Mouse (Mus musculus): ENCODE data around the gene Cox20.

Gene Cox20

GRCm38 (mm10) chr1:178351643-178352042 is 32.7 kb downstream of the Cox20 start:
- DNase-seq (ENCODE audit: low read depth, low spot score), result peak; percentile 54

GRCm38 (mm10) chr1:178354576-178354975 is 35.6 kb downstream of the Cox20 start:
- no peak for DNase-seq (ENCODE audit: low read depth, low spot score)

GRCm38 (mm10) chr1:178357776-178358710 is 39.1 kb downstream of the Cox20 start:
- peak; percentile 70 for DNase-seq (ENCODE audit: low read depth, low spot score)

GRCm38 (mm10) chr1:178360264-178360663 is 41.3 kb downstream of the Cox20 start:
- peak; percentile 96 for DNase-seq (ENCODE audit: low read depth, low spot score)

- DNase-seq (ENCODE audit: low read depth, low spot score), result peak; percentile 96
These were observed 41.8 kb downstream of the Cox20 start for GRCm38 (mm10) chr1:178360702-178361101.

- peak; percentile 32 for DNase-seq (ENCODE audit: low read depth, low spot score)
These were observed 46.2 kb downstream of the Cox20 start for GRCm38 (mm10) chr1:178365171-178365570.

- DNase-seq (ENCODE audit: low read depth, low spot score), result no peak
These were observed 49.2 kb downstream of the Cox20 start for GRCm38 (mm10) chr1:178368121-178368520.

GRCm38 (mm10) chr1:178368548-178369271 is 49.8 kb downstream of the Cox20 start:
- peak; percentile 96 for DNase-seq (ENCODE audit: low read depth, low spot score)

- peak; percentile 73 for DNase-seq (ENCODE audit: low read depth, low spot score)
These were observed 50.3 kb downstream of the Cox20 start for GRCm38 (mm10) chr1:178369272-178369651.

Measured in ZHBTc4 (cell line).